Mouse (Mus musculus): Measurements from ENCODE around the gene Dglucy. TPM values are rescaled to one million over a fixed set of nuclear protein-coding genes. Genes with fewer than 3 reads are reported as not detected.
A peak's percentile ranks its signal among the peaks of the same experiment; 100 is the strongest.

Dglucy gene
- polyA plus RNA-seq, 1 experiment from 2014 or later = 2.6 TPM

DNA sequence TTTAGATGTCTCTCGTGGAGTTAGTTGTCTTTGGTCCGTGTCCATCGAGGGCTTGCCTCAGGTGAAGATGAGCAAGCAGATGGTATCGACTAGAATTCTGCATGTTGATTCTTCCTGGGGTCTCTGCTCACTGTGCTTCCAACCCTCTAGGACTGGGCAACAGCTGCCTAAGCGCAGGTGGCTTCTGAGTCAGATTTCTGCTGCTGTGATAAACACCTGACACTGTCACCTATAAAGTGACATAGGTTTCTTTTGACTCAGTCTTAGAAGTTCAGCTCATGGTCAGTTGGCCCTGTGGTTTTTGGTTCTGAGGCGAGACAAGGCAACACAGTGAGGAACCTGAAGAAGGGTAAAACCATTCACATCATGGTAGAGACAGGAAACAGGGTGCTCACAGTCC is 9.0 kb upstream of the Dglucy start:
- no peak for ATAC-seq
- no peaks in the 10 kb centered on the region for H3K27me3 ChIP-seq (replicated peaks; ENCODE audit: control insufficient read depth, insufficient read depth, low read length)
- WGBS = 92% methylated on average over 6 of the region's 6 CpGs

DNA sequence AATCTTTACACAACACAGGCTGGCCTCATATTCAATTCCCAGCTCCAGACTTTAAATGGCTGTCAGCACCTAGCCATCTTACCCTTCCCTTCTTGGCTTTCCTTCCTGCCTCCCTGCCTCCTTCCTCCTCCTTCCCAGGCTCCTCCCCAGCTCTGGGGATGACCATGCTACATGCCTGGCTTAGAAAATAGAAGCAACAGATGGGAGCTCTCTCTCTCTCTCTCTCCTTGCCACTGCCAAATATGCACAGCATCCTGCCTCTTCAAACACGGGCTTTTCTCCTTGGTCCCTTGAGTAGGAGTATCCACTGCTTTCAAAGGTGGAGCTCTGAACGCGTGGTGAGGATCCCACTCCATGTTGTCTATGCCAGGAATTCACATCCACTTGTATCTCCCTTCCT is 8.1 kb upstream of the Dglucy start:
- 68% methylated on average over 3 of the region's 3 CpGs for WGBS
- no peak for TF ChIP-seq CTCF (IDR thresholded peaks at IDR 0.05; ENCODE audit: low read depth)
- Histone ChIP-seq H3K4me1 (replicated peaks; ENCODE audit: control insufficient read depth, insufficient read depth, low read length) (0 out of 2 replicates have a peak, but pooled peaks cover 4% of the 10 kb centered on the region), H3K27ac (ENCODE audit: low read depth, low read length) (no peak overlapping the region), H3K4me3 (ENCODE audit: low read depth, low read length) (no peak overlapping the region), H3K27me3 (replicated peaks; ENCODE audit: control insufficient read depth, insufficient read depth, low read length) (no peaks in the 10 kb centered on the region), H3K36me3 (ENCODE audit: control insufficient read depth, insufficient read depth) (no peaks in the 10 kb centered on the region), H3K9me3 (ENCODE audit: control insufficient read depth) (no peaks in the 10 kb centered on the region), H3K4me2 (replicated peaks; ENCODE audit: low read depth) (no peak overlapping the region), H3K9ac (ENCODE audit: low read depth, low read length) (no peak overlapping the region)
- no peak for ATAC-seq

More for the DNA sequence above, 9.0 kb upstream of the Dglucy start:
- Histone ChIP-seq H3K27ac (ENCODE audit: low read depth, low read length) (no peak overlapping the region), H3K4me2 (replicated peaks; ENCODE audit: low read depth) (no peak overlapping the region), H3K36me3 (ENCODE audit: control insufficient read depth, insufficient read depth) (no peaks in the 10 kb centered on the region), H3K4me1 (replicated peaks; ENCODE audit: control insufficient read depth, insufficient read depth, low read length) (0 out of 2 replicates have a peak, but pooled peaks cover 4% of the 10 kb centered on the region), H3K9me3 (ENCODE audit: control insufficient read depth) (no peaks in the 10 kb centered on the region), H3K4me3 (ENCODE audit: low read depth, low read length) (no peak overlapping the region), H3K9ac (ENCODE audit: low read depth, low read length) (no peak overlapping the region)
- TF ChIP-seq CTCF (IDR thresholded peaks at IDR 0.05; ENCODE audit: low read depth) = no peak

DNA sequence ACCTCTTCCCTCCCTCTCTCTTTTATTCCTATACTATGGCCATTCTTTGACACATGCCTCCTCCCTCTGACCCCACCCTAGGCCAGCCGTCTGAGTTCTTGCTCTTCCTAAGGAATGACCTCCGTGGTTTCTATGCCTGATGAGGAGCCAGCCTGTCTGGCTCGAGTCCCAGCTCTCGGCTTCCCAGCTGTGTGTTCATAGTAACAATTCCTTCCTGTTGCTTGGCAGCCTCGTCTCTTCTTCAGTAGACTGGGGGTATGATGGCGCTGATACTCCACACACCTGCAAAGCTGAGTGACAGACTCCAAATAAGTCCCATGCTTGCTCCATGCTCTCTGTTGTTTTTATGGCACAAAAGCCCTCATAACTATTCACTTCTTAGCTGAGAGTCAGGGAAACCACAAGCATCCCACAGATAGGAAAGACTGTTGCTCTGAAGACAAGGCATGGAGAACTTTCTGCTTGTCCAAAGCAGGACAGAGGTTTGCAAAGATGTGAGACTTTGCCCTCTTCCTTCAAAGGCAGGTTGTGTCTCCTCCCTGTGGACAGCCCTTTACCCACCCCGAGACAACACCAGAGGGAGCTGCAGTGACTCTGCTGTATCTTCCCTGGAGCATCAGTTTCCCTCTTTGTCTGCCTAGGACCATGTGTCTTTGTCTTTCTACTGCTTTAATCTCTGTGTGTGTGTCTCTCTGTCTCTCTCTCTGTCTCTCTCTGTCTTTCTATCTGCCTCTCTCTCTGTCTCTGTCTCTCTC is 6.5 kb upstream of the Dglucy start:
- no peak overlapping the region for H3K27ac ChIP-seq (ENCODE audit: low read depth, low read length)
- no peaks in the 10 kb centered on the region for H3K9me3 ChIP-seq (ENCODE audit: control insufficient read depth)
- H3K9ac ChIP-seq (ENCODE audit: low read depth, low read length) = no peak overlapping the region
- H3K36me3 ChIP-seq (ENCODE audit: control insufficient read depth, insufficient read depth) = no peaks in the 10 kb centered on the region
- H3K4me3 ChIP-seq (ENCODE audit: low read depth, low read length) = no peak overlapping the region
- 24% methylated on average over 7 of the region's 7 CpGs for WGBS
- 0 out of 2 replicates have a peak, but pooled peaks have one; percentile 20 for ATAC-seq
- H3K4me2 ChIP-seq (replicated peaks; ENCODE audit: low read depth) = no peak overlapping the region
- H3K27me3 ChIP-seq (replicated peaks; ENCODE audit: control insufficient read depth, insufficient read depth, low read length) = no peaks in the 10 kb centered on the region
- H3K4me1 ChIP-seq (replicated peaks; ENCODE audit: control insufficient read depth, insufficient read depth, low read length) = peaks cover 9% of the 10 kb centered on the region; the same call in 1 of the 2 replicates
- TF ChIP-seq CTCF (IDR thresholded peaks at IDR 0.05; ENCODE audit: low read depth) = peak; percentile 76

DNA sequence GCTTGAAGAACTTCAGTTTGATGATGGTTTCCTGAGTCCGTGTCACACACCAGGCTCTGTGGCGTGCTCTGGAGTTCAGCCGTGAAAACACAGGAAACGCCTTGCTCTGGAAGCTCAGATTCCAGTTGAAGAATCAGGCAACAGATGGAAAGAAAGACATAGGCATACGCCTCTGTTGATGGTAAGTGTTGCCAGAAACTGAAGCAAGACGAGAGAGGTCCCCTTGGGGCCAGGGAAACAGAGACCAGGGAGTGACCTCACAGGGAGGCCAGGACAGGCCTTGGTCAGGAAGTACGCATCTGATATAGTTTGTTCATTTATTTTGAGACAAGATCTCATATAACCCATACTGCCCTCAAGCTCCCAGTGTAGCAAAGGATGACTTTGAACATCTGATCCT is 4.1 kb upstream of the Dglucy start:
- no peak for ATAC-seq
- H3K4me3 ChIP-seq (ENCODE audit: low read depth, low read length) = no peak overlapping the region
- no peak overlapping the region for H3K27ac ChIP-seq (ENCODE audit: low read depth, low read length)
- no peak for TF ChIP-seq CTCF (IDR thresholded peaks at IDR 0.05; ENCODE audit: low read depth)
- H3K36me3 ChIP-seq (ENCODE audit: control insufficient read depth, insufficient read depth) = no peaks in the 10 kb centered on the region
- no peak overlapping the region for H3K9ac ChIP-seq (ENCODE audit: low read depth, low read length)
- H3K4me2 ChIP-seq (replicated peaks; ENCODE audit: low read depth) = no peak overlapping the region
- no peaks in the 10 kb centered on the region for H3K9me3 ChIP-seq (ENCODE audit: control insufficient read depth)
- H3K27me3 ChIP-seq (replicated peaks; ENCODE audit: control insufficient read depth, insufficient read depth, low read length) = no peaks in the 10 kb centered on the region
- 80% methylated on average over 7 of the region's 7 CpGs for WGBS
- peaks cover 9% of the 10 kb centered on the region; the same call in 1 of the 2 replicates for H3K4me1 ChIP-seq (replicated peaks; ENCODE audit: control insufficient read depth, insufficient read depth, low read length)

DNA sequence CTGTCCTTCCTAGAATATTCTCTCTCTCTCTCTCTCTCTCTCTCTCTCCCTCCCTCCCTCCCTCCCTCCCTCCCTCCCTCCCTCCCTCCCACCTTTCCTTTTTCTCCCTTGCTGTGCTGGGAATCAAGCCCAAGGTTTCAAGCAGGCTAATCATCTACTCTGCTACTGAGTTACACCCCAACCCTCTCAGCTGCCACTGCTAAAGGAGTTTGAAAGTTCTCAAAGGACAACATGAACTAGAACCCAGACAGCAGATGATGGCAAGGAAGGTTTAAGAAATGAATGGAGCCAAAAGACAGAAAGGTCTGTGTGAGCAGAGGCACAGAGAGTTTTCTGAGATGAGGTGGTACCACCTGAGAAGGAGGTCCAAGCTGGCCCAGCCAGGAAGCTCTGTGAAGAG is 3.6 kb upstream of the Dglucy start:
- no peaks in the 10 kb centered on the region for H3K36me3 ChIP-seq (ENCODE audit: control insufficient read depth, insufficient read depth)
- no peak overlapping the region for H3K9ac ChIP-seq (ENCODE audit: low read depth, low read length)
- H3K27ac ChIP-seq (ENCODE audit: low read depth, low read length) = no peak overlapping the region
- TF ChIP-seq CTCF (IDR thresholded peaks at IDR 0.05; ENCODE audit: low read depth) = no peak
- no peaks in the 10 kb centered on the region for H3K9me3 ChIP-seq (ENCODE audit: control insufficient read depth)
- ATAC-seq = no peak
- H3K4me1 ChIP-seq (replicated peaks; ENCODE audit: control insufficient read depth, insufficient read depth, low read length) = peaks cover 9% of the 10 kb centered on the region; the same call in 1 of the 2 replicates
- H3K4me3 ChIP-seq (ENCODE audit: low read depth, low read length) = no peak overlapping the region
- no peak overlapping the region for H3K4me2 ChIP-seq (replicated peaks; ENCODE audit: low read depth)
- H3K27me3 ChIP-seq (replicated peaks; ENCODE audit: control insufficient read depth, insufficient read depth, low read length) = no peaks in the 10 kb centered on the region

DNA sequence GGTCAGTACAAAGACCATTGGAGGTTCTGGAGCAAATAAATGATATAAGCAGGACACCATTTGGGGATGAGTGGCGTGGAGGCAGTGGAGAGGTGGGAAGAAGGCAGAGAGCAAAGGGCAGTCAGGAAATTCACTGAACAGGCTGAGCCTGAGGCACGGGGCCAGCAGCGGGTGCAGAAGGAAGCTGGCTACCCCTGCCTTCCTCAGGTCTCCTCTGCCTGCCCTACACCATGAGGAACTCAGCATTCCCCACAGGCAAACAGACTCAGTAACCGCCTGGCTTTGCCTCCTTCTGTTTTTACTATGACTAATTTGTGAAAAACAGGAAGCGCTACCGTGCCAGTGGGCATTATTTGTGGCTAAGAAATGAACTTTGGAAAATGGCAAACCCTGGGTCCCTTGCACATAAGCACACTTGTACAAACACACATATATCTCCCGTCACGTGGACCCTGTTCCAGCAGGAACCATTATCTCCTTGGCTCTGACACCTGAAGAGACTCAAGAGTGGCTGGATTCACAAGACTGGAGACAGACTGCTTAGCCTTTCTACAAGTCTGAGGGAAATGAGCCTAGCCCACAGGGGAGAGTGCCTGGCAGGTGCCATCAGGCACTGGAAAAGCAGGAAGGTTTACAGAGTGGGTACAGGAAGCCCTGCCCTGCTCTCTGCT is 2.8 kb upstream of the Dglucy start:
- Histone ChIP-seq H3K4me1 (replicated peaks; ENCODE audit: control insufficient read depth, insufficient read depth, low read length) (peaks cover 9% of the 10 kb centered on the region; the same call in 1 of the 2 replicates), H3K27me3 (replicated peaks; ENCODE audit: control insufficient read depth, insufficient read depth, low read length) (no peaks in the 10 kb centered on the region), H3K27ac (ENCODE audit: low read depth, low read length) (no peak overlapping the region), H3K9me3 (ENCODE audit: control insufficient read depth) (no peaks in the 10 kb centered on the region), H3K4me2 (replicated peaks; ENCODE audit: low read depth) (no peak overlapping the region), H3K36me3 (ENCODE audit: control insufficient read depth, insufficient read depth) (no peaks in the 10 kb centered on the region), H3K4me3 (ENCODE audit: low read depth, low read length) (no peak overlapping the region), H3K9ac (ENCODE audit: low read depth, low read length) (no peak overlapping the region)
- 58% methylated on average over 8 of the region's 8 CpGs for WGBS
- ATAC-seq = peak; percentile 37
- no peak for TF ChIP-seq CTCF (IDR thresholded peaks at IDR 0.05; ENCODE audit: low read depth)

Data from intestine, postnatal 0 days (tissue).